Mouse (Mus musculus) cerebellum, adult 2 months (tissue): Measurements from ENCODE around the gene Adamts6.

ENCODE experiments used
- CTCF ChIP-seq: fragments of 200-500 bp; IDR thresholded peaks from 2 replicates; pipeline ENCODE4 v1.5.1; 2011; ENCODE audit warnings: low read depth, mild to moderate bottlenecking, control low read depth, low read length, moderate library complexity, borderline replicate concordance; ENCODE audit not compliant: insufficient read depth
- POLR2A ChIP-seq: fragments of 200-500 bp; IDR thresholded peaks from 2 replicates; pipeline ENCODE4 v1.6.1; 2011; ENCODE audit warnings: low read length, control low read depth, borderline replicate concordance; ENCODE audit not compliant: insufficient read depth

DNA sequence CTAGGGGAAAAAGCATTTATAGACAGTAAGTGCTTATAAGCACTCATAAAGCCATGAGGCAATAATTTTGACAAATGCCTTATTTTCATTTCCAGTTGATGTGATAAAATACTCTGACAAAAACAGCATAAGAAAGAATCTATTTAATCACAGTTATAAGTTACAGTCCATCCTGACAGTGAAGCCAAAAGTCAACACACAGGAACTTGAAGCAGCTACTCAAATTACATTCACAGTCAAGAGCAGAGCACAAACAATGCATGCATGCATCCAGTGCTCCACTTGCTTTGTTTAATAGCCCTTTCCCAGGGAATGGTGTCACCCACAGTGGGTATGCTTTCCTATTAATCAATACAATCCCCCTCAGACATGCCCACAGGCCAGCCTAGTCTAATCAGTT lies 159.8 kb downstream of the Adamts6 start:
- TF ChIP-seq POLR2A (no peak), CTCF (no peak)
